Mouse (Mus musculus): Measurements from ENCODE around the gene Efs.

Gene Efs

DNA sequence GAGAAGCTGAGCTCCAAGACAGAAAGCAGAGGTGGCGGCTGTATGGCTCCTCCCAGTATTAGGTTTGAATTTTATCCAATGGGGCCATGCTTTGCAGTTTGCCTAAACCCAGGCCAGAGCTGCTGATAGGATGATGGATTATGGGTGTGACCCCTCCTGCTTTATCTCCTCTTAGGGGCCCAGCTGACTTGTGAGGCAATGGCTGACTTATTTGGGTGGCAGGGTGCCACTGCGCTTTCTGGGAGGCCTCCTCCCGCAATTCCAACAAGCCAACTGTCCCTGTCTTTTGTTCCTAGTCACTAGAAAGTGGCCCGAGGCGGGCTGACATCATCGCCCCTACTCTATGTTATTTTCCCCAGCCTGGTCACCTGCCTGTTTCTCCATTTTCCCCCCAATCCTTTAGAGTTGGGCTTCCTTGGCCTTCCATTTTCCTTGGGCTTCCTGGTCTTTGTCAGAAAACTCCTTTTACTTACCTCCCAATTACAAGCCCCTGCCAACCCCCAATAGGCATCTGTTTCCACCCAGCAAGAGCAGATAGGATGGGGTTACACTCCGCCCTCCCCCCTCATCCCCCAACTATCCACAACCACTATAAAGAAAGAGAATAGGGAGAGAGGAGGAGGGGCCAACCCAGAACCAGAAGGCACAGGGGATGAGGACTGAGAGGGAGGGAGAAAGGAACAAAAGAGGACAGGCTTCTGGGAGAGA, 1.1 kb downstream of the Efs start:
- no peak for DNase-seq (ENCODE audit: low read depth, low spot score)

DNA sequence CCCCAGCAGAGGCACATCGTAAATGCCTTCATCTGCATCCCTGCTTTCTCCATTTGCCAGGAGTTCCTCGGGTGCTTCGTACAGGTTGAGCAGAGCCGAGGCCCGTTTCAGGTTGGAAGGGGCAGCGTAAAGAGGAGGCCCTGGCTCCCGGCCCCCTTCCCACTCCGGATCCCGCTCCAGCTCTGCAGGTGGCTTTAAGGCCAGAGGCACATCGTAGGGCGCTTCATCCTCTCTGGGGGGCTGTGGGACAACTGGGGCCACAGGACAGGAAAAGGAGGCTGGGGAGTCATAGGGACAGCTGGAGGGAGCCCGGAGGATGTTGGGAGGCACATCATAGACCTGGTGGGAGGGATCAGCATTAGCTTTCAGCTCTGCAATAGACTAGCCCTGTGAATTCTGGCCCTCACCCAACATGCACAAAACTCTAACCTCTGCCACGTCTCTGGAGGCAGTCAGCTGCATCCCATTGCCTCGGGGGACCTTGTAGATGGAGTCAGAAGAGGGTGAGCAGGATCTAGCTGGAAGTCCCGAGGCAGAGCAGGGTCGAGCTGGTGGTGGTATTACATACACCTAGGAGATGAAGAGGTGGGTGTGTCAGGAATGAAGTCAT, 5.7 kb downstream of the Efs start:
- DNase-seq (ENCODE audit: low read depth, low spot score) = no peak

DNA sequence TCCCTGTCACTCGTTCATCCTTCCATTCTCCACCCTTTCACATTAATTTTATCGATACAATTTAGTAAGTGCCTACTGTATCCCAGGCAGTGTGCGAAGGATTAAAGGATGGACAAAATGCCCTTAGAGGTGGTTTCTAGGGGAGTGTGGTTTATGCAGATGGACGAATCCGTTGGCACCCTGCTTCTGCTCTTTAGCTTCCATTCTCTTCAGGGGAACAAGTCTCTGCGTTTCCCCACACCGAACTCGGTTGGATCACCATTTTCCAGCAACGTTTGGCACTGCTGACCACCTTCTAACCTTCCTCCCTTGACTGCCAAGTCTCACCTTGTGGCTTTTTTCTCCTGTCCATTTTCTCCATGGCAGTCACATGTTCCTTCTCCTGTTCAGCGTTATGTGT, 12.6 kb downstream of the Efs start:
- no peak for DNase-seq (ENCODE audit: low read depth, low spot score)

DNA sequence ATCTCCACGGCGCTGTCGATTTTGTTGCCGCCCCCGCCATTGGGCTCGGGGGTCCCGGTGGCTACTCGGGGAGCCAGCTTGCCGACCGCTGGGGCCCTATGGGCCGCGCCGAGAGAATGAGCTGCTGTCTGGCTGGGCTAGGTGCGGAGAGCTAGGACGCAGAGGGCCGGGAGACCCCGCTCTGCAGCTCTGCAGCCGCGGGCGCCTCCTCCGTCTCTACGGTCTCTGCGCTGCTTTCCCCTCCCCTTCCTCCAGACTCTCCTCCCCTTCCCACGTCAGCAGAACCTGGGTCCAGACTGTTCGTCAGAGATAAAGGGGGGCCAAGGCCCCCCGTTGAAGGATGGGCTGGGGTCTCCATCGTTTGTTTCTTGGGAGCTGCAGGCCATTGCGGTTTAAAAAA, 13.0 kb downstream of the Efs start, which contains the start of gene Slc22a17:
Slc22a17 (minus strand) TSS at position 247 of the 400 bp plus-strand sequence.
- DNase-seq (ENCODE audit: low read depth, low spot score) = peak; percentile 72

DNA sequence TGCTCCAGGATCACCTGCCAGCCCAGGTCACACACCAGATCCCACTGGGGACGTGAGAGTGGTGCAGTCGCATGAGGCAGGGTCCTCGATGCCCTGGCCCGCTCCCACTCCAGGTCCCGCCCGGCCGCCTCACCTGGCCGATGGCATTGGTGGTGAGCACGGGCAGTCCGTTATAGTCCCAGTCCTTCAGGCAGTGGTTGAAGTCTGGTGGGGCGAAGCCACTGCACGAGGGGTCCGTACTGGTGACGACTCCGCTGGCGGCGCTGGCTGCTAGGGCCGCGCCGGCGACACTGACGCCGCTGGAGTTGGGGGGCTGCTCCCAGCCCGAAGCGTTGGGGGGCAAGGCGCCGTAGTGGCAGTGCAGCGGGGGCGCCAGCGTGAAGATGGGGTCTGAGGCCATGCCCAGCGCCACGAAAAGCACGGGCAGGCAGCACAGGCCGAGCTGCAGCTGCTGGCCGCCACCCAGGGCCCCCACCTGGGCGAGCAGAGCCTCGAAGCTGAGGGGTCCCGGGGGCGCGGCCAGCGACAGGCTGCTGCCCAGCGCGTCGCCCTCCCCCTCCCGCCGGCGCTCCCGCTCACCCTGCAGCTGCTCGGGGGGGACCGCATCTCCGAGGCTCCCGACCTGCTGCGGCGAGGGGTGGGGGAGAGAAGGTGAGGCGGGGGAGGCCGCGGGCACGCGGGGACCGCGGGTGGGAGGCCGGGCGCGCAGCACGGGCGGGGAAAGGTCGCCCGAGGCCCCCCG, 13.6 kb downstream of the Efs start:
- no peak for DNase-seq (ENCODE audit: low read depth, low spot score)

DNA sequence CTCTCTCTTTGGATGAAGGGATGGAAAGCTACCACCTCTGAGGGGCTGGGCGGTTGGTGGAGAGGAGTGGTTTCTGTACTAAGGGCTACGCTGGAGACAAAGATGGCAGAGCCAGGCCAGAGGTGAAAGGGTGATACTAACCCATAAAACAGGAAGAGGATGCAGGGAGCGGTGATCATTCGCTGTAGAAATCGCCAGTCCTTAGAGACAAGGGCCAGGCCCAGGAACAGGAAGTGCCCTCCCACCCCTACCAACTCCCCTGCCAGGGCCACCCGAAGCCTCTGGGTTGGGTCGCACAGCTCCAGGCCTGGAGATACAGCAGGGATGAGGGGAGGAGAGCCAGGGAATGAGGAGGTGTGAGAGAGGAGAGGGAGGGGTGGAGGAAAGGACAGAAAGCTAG, 17.2 kb downstream of the Efs start:
- no peak for DNase-seq (ENCODE audit: low read depth, low spot score)

DNA sequence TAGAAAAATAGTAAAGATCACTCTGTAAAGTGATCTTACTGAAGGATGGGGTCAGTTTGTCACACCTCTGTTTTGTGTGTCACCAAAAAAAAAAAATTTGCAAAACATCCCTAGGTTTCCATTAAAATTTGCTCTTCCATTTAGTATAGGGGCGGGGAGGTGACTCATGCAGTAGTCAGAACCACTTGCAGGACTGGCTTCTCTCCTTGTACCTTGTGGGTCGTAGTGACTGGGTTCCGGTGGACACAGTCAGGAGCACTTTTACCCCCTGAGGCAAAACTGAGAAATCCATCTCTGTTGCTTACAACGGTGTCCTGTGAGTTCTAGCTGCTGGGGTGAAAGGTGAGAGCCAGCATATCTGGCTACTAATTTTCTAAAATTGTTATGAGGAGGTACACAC, 22.3 kb downstream of the Efs start:
- DNase-seq (ENCODE audit: low read depth, low spot score) = no peak

DNA sequence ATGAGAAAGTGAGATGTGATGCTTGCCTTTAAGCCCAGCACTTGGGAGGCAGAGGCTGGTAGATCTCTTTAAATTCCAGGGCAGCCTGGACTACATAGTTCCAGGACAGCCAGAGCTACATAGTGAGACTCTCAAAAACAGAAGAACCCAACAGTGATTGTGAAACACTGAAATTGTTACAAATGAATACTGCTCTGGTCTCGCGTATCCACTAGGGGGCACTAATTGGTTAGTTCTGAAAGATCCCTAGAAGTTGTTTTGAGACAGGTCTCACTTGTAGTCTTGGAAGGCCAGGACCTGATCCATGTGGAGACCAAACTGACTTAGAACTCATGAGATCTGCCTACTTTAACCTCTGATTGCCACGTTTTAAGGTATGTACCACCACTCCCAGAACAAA, 25.5 kb downstream of the Efs start:
- peak; percentile 79 for DNase-seq (ENCODE audit: low read depth, low spot score)

DNA sequence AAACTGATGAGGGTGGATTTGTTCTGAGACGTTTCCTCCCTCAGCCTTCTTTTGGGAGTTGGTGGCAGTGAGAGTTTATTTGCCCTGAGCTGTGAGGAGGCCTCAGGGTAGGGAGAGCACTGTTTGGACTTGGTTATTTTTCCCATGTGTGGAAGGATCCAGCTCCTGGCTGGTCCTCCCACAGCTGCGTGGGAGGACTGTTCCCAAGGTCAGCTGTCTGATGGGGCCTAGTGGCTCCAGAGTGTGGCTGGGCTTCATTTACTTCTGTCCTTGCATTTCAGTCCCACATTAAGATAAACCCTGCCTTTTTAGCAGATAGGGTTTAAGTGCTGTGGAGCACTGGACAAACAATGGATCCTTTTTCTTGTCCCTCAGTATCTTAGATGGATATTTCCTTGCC, 28.5 kb downstream of the Efs start:
- DNase-seq (ENCODE audit: low read depth, low spot score) = no peak

DNA sequence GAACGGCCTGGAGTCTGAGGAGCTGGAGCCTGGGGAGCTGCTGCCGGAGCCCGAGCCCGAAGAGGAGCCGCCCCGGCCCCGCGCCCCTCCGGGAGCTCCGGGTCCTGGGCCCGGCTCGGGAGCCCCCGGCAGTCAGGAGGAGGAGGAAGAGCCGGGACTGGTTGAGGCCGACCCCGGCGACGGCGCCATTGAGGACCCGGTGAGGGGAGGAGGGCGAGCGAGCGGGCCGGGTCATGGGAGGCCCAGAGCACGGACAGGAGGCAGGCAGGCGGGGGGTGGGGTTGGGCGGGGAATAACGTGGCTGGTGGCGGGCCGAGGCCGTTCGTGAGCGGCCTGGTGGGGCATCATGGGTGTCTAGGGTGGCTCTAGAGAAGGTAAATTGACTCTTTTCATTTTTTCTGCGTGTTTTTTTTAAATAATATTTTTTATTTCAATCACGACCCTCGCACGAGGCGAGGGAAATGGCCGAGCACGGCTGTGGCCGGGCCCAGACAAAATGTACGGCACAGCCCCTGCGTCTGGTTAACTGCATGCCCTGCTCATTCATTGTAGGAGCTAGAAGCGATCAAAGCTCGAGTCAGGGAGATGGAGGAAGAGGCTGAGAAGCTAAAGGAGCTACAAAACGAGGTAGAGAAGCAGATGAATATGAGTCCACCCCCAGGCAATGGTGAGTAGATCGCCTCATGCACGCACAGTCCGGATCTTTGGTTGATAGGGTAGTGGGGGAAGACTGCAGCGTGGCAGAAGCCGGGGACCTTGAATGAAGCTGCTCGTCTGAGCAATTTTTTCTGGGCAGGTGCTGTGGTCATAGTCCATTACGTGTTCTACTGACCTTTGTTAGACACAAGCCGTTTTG, 31.4 kb downstream of the Efs start:
- DNase-seq (ENCODE audit: low read depth, low spot score) = no peak

DNA sequence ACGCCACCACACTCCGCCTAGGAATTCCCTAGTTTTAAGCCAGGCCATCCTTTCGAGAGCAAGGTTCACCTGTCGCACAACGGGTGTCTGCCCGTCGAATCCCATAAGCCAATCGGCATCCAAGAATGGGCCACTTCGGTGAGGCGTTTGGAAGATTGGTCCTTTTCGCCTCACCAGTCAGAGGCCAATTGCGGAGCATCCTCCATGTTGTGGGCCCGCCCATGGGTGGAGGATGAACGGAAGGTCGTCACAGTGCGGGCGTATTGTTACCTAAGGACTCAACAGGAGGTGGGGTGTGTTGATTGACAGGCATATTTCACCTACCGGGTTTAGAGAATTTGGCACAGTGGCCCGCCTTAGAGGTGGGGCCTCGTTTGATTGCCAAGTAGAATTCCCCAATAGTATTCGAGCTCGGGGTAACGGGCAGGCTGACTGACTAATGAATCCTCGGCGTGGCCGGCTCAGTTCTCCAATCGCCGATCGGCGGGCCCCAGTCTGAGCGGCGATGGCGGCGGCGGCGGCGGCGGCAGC, 32.2 kb downstream of the Efs start:
- DNase-seq (ENCODE audit: low read depth, low spot score) = peak; percentile 100

DNA sequence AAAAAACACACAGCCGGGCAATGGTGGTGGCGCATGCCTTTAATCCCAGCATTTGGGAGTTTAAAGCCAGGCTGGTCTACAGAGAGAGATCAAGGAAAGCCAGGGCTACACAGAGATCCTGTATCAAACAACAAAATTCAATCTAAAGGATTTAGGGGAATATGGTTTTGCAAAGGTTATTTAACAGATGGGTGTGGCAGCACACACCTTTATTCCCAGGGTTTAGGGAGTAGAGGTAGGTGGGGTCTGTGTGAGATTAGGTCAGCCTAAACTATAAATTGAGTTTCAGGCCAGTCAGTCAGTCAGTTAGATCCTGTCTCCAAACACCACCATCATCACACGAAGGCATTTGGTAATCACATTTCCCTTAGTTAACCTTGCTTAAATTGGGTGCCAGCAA, 33.7 kb downstream of the Efs start, which contains the start of gene Pabpn1:
Pabpn1 (plus strand) TSS at position 301 of the 400 bp plus-strand sequence.
- DNase-seq (ENCODE audit: low read depth, low spot score) = no peak

DNA sequence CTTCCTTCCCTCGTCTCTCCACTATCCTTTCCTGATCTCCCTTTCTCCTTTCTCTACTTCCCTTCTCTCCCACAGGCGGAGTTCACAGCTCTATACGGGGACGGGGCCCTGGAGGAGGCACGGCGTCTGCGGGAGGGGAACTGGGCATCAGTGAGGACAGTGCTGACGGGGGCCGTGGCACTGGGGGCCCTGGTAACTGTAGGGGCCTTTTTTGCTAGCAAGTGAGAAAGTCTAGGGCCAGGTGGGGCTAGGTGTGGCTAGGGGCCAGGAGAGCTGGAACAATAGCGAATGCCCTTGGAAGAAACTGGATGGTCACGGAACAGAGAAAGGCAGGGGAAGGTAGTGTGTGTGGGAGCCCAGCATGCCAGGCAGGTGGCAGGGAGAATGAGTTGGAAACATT, 40.6 kb downstream of the Efs start:
- DNase-seq (ENCODE audit: low read depth, low spot score) = no peak

DNA sequence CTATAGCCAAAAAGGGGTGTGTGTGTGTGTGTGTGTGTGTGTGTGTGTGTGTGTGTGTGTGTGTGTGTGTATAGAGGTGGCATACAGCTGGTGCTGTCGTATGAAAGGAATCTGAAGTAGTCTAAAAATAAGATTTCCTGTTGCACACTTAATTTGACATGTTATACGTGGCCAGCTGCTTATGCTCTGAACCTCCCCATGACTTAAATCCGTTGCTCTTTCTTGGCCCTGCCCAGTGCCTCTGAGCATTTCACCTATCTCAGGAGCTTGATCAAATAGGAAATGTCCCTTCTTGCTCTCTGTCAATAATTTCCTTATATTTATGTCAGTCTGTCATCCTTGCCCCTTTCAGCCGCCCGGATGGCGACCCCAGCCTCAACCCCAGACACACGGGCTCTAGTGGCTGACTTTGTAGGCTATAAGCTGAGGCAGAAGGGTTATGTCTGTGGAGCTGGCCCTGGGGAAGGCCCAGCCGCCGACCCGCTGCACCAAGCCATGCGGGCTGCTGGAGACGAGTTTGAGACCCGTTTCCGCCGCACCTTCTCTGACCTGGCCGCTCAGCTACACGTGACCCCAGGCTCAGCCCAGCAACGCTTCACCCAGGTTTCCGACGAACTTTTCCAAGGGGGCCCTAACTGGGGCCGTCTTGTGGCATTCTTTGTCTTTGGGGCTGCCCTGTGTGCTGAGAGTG, 41.8 kb downstream of the Efs start:
- DNase-seq (ENCODE audit: low read depth, low spot score) = no peak

DNA sequence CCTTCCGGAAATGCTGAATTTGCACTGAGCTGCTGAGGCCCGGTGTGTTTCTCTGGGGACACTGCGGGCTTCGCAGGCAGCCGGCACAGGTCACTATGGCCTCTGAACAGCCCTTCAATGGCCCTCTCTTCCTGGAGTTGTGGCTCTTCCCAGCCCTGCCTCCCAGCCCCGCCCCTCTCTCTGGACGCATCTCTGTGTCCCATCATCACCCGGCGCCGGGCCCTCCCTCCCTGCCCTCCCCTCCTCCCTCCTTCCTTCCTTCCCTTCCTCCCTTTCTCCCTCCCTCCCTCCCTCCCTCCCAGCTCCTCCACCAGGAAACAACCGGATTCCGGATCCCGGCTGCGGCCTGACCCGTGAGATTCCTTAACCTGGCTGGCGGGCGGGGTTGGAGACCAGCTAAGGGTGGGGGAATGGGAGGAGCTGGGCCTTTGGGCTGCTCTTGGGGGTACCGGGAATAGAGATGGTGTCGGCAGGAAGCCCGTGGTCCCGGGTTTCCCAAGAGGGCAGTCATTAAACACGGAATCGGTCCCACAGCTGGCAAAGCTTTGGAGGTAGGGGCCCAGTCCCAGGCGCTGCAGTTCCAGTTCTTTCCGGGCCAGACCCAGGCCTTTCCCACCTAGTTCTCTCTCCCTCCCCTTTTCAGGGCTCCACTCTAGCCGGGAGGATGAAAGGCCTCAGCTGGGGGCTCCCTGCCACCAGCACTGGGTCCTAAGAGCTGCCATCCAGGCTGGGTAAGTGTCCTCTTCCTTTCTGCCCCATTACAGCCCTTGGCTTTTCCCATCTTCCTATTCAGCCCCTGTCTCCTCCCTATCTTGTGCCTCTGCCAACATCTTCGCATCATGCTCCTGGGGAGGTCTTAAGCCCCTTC, 42.5 kb downstream of the Efs start, which contains the start of the genes Bcl2l2 and Gm20521:
Bcl2l2 (plus strand) TSS at position 224 of the 868 bp plus-strand sequence.
Gm20521 (plus strand) TSS at position 288 of the 868 bp plus-strand sequence.
- peak; percentile 77 for DNase-seq (ENCODE audit: low read depth, low spot score)

DNA sequence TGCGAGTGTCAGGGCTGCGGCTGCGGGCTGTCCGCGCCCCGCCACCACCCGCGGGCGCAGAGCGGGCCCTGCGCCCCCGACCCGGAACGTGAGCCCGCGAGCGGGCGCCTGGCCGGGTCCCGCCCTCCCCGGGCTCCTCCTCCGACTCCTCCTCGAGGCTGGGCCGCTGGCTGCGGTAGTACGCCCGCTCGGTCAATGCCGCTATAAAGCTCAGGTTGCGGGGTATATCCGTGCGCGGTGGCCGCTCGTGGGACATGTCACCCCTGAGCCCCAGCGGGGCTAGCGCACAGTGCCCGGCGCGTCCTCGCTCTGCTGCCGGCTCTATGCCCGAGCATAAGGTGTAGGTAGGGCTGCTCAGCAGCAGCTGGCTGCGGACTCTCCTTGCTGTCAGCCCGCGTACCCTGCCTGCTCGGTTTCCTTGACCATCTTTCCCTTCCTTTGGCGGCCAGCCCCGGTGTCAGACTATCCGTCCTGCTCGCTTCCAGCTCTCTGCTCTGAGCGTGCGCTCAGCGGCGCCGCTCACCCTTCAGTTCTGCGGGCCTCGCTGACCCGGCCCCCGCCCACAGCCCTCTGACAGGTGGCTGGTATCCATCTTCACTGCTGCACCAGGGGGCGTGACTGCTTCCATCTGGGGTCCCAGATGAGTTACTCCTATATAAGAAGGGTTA, 48.7 kb downstream of the Efs start, which contains the start of gene Ppp1r3e:
Ppp1r3e (minus strand) TSS at position 503 of the 668 bp plus-strand sequence.
- no peak for DNase-seq (ENCODE audit: low read depth, low spot score)

DNA sequence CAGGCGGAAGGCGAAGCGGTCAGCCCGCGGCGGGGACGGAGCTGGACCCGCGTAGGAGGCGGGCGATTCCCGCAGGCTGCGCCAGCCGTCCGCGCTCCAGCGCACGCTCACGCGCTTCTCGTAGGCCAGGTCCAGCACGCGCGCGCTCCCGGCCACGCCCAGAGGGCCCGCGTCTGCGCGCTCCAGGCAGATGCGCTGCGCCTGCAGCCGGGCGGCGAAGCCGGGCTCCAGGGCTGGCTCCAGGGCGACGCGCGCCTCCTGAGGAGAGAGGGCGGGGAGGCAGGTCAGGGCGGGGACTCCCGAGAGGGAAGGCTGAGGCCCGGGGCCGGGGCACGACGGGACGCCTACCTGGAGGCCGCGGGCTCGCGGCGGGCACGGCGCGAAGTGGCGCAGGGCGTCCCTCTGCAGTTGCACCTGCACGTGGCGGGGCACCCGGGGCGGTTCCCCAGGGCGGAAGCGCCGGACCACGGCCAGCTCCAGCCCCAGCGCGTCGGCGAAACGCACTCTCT, 49.3 kb downstream of the Efs start:
- DNase-seq (ENCODE audit: low read depth, low spot score) = peak; percentile 86

DNA sequence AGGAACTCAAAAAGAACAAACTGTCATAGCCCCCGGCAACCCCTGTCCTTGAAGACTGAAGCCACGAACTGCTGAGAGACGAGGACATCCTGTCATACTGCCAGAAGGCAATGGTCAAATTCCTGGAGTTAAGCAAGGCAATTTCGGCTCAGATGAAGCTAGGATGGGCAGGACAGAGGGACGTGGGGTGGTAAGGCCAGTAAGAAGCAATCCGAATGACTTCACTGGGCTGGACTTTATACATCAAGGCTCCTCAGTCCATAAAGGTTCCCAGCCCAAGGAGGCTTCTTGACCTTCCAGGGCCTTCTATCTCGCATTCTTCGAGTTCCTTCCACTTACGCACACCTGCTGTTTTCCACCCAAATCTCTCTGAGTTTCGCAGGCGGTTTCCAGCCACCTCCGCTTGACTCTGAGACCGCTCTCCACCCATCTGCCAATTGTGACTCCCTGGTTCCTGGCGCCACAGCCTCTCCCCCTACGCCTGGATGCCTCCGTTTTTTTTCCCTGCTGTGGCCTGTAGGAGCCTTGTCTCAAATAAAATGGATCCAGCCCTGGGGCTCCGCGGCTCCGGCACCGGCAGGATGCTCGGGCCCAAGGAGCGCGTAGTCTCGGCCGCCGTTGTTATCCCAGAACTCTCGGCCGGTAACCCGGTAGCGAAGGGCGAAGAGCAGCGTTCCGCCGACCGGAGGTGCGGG, 49.9 kb downstream of the Efs start:
- peak; percentile 66 for DNase-seq (ENCODE audit: low read depth, low spot score)

Measured in telencephalon, adult 2 months (tissue).